Mouse (Mus musculus): Measurements from ENCODE around the gene Rbm20. TPM values are rescaled to one million over a fixed set of nuclear protein-coding genes. Genes with fewer than 3 reads are reported as not detected.
A peak's percentile ranks its signal among the peaks of the same experiment; 100 is the strongest.

Rbm20 gene
- total and polyA plus RNA-seq, 3 experiments, result 143 to 231 (median 194) TPM

GRCm38 (mm10) chr19:53791751-53792720 lies 114.9 kb downstream of the Rbm20 start:
- intact Hi-C loops (cut with DNase I), result no loop called here
- H3K79me2 ChIP-seq (replicated peaks; ENCODE audit: control insufficient read depth, insufficient read depth, low read length), result no peaks in the 10 kb centered on the region

DNA sequence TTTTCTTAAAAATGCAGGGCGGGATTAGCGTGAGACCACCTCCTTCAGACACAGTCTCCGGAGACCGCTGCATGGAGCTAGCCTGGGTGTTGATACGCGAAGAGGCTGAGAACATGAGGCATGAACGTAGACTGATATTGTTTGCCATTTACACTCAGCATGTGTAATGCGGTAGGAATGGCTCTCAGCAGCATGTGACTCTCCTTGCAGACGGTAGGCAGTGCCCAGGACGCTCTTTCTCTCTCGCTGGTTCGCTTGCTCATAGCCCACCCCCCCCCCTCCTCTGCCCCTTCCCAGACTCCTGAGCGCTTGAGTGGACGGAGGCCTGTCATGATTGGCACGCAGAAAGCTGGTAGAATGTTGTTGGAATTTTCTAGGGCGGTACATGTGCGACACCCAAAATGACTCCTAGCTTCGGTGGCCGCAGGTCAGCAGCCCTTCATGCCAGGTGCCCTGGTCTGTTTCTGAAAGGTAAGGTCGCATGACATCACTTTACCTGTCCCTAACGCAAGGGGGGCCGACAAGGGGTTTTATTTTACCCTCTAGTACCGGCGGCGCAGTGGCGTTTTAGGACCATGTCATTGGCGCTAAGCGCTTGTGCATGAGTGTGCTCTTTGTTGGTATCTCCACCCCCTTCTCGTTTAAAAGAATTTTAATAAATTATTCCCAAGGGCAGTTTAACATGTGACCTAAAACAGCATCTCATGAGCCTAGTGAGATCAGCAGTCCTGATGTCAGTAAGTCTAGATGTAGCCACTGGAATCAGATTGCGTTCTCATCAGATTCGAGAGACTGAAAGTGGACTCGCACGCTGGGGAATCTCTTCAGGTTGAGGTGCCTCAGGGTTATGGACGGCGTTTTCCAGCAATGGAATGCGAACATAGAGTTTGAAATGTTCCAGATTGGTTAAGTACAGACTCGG lies 116.1 kb downstream of the Rbm20 start:
- DNase-seq, result peak in 1 of 2 experiments; percentile 68
- Histone ChIP-seq H3K36me3 (ENCODE audit: control insufficient read depth, insufficient read depth, low read length) (peaks cover 5% of the 10 kb centered on the region; the same call in 1 of the 2 replicates), H3K4me3 (peak overlapping the region; percentile 46), H3K9ac (ENCODE audit: low read depth, low read length) (peak overlapping the region; percentile 71), H3K27ac (peak overlapping the region; percentile 89), H3K79me2 (replicated peaks; ENCODE audit: control insufficient read depth, insufficient read depth, low read length) (0 out of 2 replicates have a peak, but pooled peaks cover 1% of the 10 kb centered on the region), H3K27me3 (ENCODE audit: control insufficient read depth, insufficient read depth, low read length) (no peaks in the 10 kb centered on the region), H3K4me1 (ENCODE audit: control insufficient read depth, insufficient read depth, low read length) (peaks cover 9% of the 10 kb centered on the region)
- intact Hi-C loops (cut with DNase I), result no loop called here
- TF ChIP-seq CTCF (IDR thresholded peaks at IDR 0.05) (no peak), EP300 (IDR thresholded peaks at IDR 0.05; ENCODE audit: insufficient read depth, low read depth, low read length) (peak; percentile 93), POLR2A (IDR thresholded peaks at IDR 0.05; ENCODE audit: insufficient read depth, low read depth, low read length) (peak; percentile 72)
- 60% methylated on average over 37 of the region's 37 CpGs for WGBS

More at GRCm38 (mm10) chr19:53791751-53792720, 114.9 kb downstream of the Rbm20 start:
- peaks cover 7% of the 10 kb centered on the region; the same call in 1 of the 2 replicates for H3K4me1 ChIP-seq (ENCODE audit: control insufficient read depth, insufficient read depth, low read length)
- TF ChIP-seq EP300 (IDR thresholded peaks at IDR 0.05; ENCODE audit: insufficient read depth, low read depth, low read length), result 0 out of 2 replicates have a peak, but pooled peaks have one; percentile 36
- no peak for TF ChIP-seq CTCF (IDR thresholded peaks at IDR 0.05)
- DNase-seq, result no peak
- H3K27ac ChIP-seq, result peak overlapping the region; percentile 73
- H3K27me3 ChIP-seq (ENCODE audit: control insufficient read depth, insufficient read depth, low read length), result no peaks in the 10 kb centered on the region
- H3K9ac ChIP-seq (ENCODE audit: low read depth, low read length), result peak overlapping the region; percentile 54
- peaks cover 5% of the 10 kb centered on the region; the same call in 1 of the 2 replicates for H3K36me3 ChIP-seq (ENCODE audit: control insufficient read depth, insufficient read depth, low read length)
- 48% methylated on average over 20 of the region's 20 CpGs for WGBS
- no peak overlapping the region for H3K4me3 ChIP-seq

DNA sequence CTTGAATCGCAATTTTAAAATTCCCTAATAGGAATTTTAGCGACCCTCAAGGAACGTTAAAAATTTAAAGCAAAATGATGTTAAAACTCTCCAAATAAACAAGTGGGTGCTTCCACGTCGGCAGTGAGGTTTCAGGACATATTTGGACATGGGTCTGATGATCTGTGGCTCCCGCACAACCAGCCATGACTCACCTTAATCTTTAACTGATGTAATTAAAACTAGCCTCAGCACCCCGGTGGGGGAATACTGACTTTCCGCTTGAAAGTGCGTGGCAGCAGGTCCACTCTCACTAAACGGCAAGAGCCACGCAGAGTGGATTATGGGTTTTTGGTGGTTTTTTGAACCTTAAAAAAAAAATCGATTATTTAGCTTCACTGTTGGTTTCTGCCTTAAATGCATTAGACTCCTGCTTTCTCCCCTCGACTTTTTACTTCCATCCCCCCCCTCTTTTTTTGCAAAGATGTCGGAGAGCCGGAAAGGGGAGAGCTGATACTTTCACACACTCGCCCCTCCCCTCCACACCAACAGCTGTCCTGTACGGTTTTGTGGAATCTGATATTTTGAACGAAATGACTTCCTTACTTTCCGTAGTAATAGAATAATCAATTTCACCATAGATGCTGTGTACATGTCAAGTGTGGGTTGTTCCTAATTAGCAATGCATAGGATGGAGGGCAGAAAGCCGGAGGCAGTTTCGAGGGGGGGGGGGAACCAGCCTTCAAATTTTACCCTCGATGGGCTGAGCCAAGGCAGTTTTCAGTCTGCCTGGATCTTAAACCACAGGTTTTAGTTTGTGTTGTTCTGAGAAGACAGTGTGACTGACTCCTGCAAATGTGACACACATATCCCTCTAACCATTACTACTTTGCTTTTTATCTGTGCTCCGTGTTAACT lies 117.1 kb downstream of the Rbm20 start:
- 0 out of 2 replicates have a peak, but pooled peaks cover 1% of the 10 kb centered on the region for H3K79me2 ChIP-seq (replicated peaks; ENCODE audit: control insufficient read depth, insufficient read depth, low read length)
- peak overlapping the region; percentile 89 for H3K27ac ChIP-seq
- no peaks in the 10 kb centered on the region; the same call in 1 of the 2 replicates for H3K36me3 ChIP-seq (ENCODE audit: control insufficient read depth, insufficient read depth, low read length)
- H3K9ac ChIP-seq (ENCODE audit: low read depth, low read length), result peak overlapping the region; percentile 59
- H3K4me1 ChIP-seq (ENCODE audit: control insufficient read depth, insufficient read depth, low read length), result peaks cover 8% of the 10 kb centered on the region
- WGBS, result 59% methylated on average over 23 of the region's 23 CpGs
- peak overlapping the region; percentile 46 for H3K4me3 ChIP-seq
- intact Hi-C loops (cut with DNase I), result no loop called here
- no peak for TF ChIP-seq EP300 (IDR thresholded peaks at IDR 0.05; ENCODE audit: insufficient read depth, low read depth, low read length)
- TF ChIP-seq POLR2A (IDR thresholded peaks at IDR 0.05; ENCODE audit: insufficient read depth, low read depth, low read length), result no peak
- TF ChIP-seq CTCF (IDR thresholded peaks at IDR 0.05), result no peak
- no peak for DNase-seq
- H3K27me3 ChIP-seq (ENCODE audit: control insufficient read depth, insufficient read depth, low read length), result no peaks in the 10 kb centered on the region

DNA sequence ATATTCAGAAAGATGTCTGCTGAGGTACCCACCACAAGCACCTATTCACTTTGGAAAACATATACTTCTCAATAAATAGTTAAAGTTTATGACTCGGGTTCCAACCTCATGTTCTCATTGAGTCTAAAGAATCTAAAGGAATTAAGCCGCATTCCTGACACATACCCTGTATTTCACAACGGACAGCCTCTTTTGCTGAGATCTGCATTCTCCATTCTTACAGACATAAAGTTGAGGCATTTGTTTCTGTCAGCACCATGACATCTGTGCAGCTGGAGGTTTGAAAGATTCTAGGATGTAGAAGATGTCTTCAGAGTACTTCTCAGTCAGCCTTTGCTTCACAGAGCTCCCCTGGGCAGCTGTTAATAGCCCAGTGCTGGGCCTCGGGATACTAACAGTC lies 117.9 kb downstream of the Rbm20 start:
- peak overlapping the region; percentile 89 for H3K27ac ChIP-seq
- H3K4me1 ChIP-seq (ENCODE audit: control insufficient read depth, insufficient read depth, low read length), result peaks cover 11% of the 10 kb centered on the region
- 0 out of 2 replicates have a peak, but pooled peaks cover 1% of the 10 kb centered on the region for H3K79me2 ChIP-seq (replicated peaks; ENCODE audit: control insufficient read depth, insufficient read depth, low read length)
- H3K36me3 ChIP-seq (ENCODE audit: control insufficient read depth, insufficient read depth, low read length), result peaks cover 4% of the 10 kb centered on the region; the same call in 1 of the 2 replicates
- peak overlapping the region; percentile 46 for H3K4me3 ChIP-seq
- H3K27me3 ChIP-seq (ENCODE audit: control insufficient read depth, insufficient read depth, low read length), result no peaks in the 10 kb centered on the region
- intact Hi-C loops (cut with DNase I), result no loop called here
- 59% methylated on average over 4 of the region's 4 CpGs for WGBS
- no peak for TF ChIP-seq POLR2A (IDR thresholded peaks at IDR 0.05; ENCODE audit: insufficient read depth, low read depth, low read length)
- no peak for TF ChIP-seq CTCF (IDR thresholded peaks at IDR 0.05)
- TF ChIP-seq EP300 (IDR thresholded peaks at IDR 0.05; ENCODE audit: insufficient read depth, low read depth, low read length), result no peak
- peak overlapping the region; percentile 59 for H3K9ac ChIP-seq (ENCODE audit: low read depth, low read length)
- DNase-seq, result no peak

DNA sequence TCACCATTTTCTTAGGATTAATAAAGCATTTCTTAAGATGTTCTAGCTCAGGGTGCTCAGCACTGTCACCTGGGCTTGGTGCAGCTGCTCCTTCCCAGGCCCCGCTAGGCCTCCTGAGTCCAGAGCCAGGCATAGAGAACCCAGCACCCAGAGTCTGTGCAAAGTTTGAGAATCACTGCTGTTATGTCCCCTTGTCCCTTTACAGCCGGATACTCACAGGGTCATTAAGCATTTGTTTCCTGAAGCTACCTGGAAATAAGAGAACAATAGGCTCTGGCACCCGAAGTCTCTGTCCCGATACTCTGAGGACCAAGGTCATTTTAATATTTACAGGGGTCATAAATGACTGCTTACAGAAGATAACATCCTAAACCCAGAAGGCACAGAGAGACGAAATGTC lies 118.9 kb downstream of the Rbm20 start:
- Histone ChIP-seq H3K4me3 (peak overlapping the region; percentile 30), H3K4me1 (ENCODE audit: control insufficient read depth, insufficient read depth, low read length) (peaks cover 16% of the 10 kb centered on the region), H3K36me3 (ENCODE audit: control insufficient read depth, insufficient read depth, low read length) (peaks cover 13% of the 10 kb centered on the region), H3K79me2 (replicated peaks; ENCODE audit: control insufficient read depth, insufficient read depth, low read length) (0 out of 2 replicates have a peak, but pooled peaks cover 1% of the 10 kb centered on the region), H3K27ac (peak overlapping the region; percentile 89), H3K9ac (ENCODE audit: low read depth, low read length) (peak overlapping the region; percentile 33; the same call in 1 of the 2 replicates), H3K27me3 (ENCODE audit: control insufficient read depth, insufficient read depth, low read length) (no peaks in the 10 kb centered on the region)
- no peak for DNase-seq
- 25% methylated on average over 5 of the region's 5 CpGs for WGBS
- intact Hi-C loops (cut with DNase I), result no loop called here
- TF ChIP-seq POLR2A (IDR thresholded peaks at IDR 0.05; ENCODE audit: insufficient read depth, low read depth, low read length), result no peak
- TF ChIP-seq CTCF (IDR thresholded peaks at IDR 0.05), result no peak
- TF ChIP-seq EP300 (IDR thresholded peaks at IDR 0.05; ENCODE audit: insufficient read depth, low read depth, low read length), result no peak

Data from heart, adult 2 months (tissue).